Mouse (Mus musculus) spleen, adult 2 months (tissue): ENCODE data around the gene Gm10912.

Experiments used
- CTCF ChIP-seq: fragments of 200-500 bp; IDR thresholded peaks from 2 replicates; pipeline ENCODE4 v1.5.1; 2011; ENCODE audit warnings: mild to moderate bottlenecking, inconsistent platforms; ENCODE audit not compliant: insufficient read depth, insufficient read length, insufficient replicate concordance; ENCODE audit errors: extremely low read depth
- POLR2A ChIP-seq: fragments of 200-500 bp; IDR thresholded peaks from 2 replicates; pipeline ENCODE4 v1.6.1; 2011; ENCODE audit warnings: low read depth, low read length, inconsistent platforms

GRCm38 (mm10) chr2:104044479-104045080 is 21.0 kb upstream of the Gm10912 start:
- no peak for TF ChIP-seq POLR2A
- no peak for TF ChIP-seq CTCF
